Mouse (Mus musculus) G1E (cell line): ENCODE results near the gene Slain1.

Source experiments
- CTCF ChIP-seq: IDR thresholded peaks from 2 replicates; pipeline ENCODE4 v1.5.1; 2012; ENCODE audit warnings: low read depth, low read length, inconsistent platforms, mixed read lengths
- GATA1 ChIP-seq: IDR thresholded peaks from 2 replicates; pipeline ENCODE4 v1.6.1; 2012; ENCODE audit warnings: borderline replicate concordance, low read length, inconsistent platforms, mixed read lengths
- TAL1 ChIP-seq: conservative IDR thresholded peaks from 2 replicates; pipeline ENCODE4 v1.6.1; 2012; ENCODE audit warnings: low read depth, low read length, inconsistent platforms, mixed read lengths

- TF ChIP-seq CTCF, result no peak
- TF ChIP-seq TAL1, result no peak
- TF ChIP-seq GATA1, result no peak
Measured at GRCm38 (mm10) chr14:103704771-103705170, 54.7 kb downstream of the Slain1 start.
